Mouse (Mus musculus) lung, adult 2 months (tissue): Measurements from ENCODE around the gene Qser1.

Experiments used
- CTCF ChIP-seq: fragments of 200-500 bp; IDR thresholded peaks from 2 replicates; pipeline ENCODE4 v1.5.1; 2011; ENCODE audit warnings: mild to moderate bottlenecking, low read length, control low read depth; ENCODE audit not compliant: insufficient read depth
- POLR2A ChIP-seq: fragments of 200-500 bp; IDR thresholded peaks from 2 replicates; pipeline ENCODE4 v1.6.1; 2011; ENCODE audit warnings: low read depth, mild to moderate bottlenecking, control low read depth, low read length, borderline replicate concordance; ENCODE audit errors: extremely low read depth

DNA sequence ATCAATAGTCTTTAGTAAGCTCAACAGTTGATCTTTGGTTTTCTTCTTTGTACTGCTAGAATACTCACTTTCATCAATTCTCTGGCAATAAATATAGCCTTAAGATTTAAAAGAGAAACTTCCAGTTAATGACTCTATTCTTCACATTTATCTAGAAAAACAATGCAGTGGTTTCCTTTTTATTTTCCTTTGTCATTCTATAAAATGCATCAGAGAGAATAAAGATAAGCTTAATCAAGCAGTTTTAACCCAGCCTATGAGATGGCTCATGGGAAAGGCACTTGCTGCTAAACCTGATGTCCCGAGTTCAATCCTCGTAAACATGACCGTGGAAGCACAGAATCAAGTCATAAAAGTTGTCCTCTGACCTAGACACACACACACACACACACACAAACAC, 94.5 kb downstream of the Qser1 start:
- TF ChIP-seq CTCF (no peak), POLR2A (no peak)
